Mouse (Mus musculus): ENCODE measurements at regions not wholly inside any gene's neighbourhood (a gene's known extent, or its start where the extent isn't known, plus 50 kb on each side); places are given as distances from the start of the nearest gene placed in this dataset.

DNA sequence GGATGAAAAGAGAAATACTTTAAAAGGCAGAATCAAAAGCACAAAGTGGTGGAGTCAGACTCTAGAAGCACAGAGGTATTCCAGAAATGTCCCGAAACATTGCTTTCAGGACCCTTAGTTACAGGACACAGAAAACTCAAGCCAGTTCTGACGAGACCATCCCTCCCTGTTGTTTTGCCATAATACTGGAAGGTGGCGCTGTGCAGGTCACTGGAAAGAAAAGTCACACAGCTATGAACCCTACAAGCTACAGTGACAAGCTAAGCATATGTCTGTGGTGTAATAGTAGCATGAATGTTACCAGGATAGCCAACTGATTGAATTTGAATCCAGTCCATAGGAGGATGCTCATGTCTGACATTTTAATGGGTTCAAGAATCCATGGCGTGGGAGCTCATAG lies 117.4 kb upstream of the Cxxc4 start:
- Histone ChIP-seq H3K4me1 (no peaks in the 10 kb centered on the region), H3K27ac (no peak overlapping the region), H3K27me3 (ENCODE audit: insufficient read depth, poor library complexity, severe bottlenecking) (no peaks in the 10 kb centered on the region), H3K4me3 (no peak overlapping the region), H3K36me3 (no peaks in the 10 kb centered on the region), H3K9me3 (no peaks in the 10 kb centered on the region)
- 65% methylated on average over 4 of the region's 4 CpGs for WGBS
- DNase-seq (ENCODE audit: low spot score): no peak

GRCm38 (mm10) chr3:134124982-134125381 lies 111.3 kb upstream of the Cxxc4 start:
- no peak for DNase-seq (ENCODE audit: low spot score)
- Histone ChIP-seq H3K4me3 (no peak overlapping the region), H3K27ac (no peak overlapping the region), H3K36me3 (no peaks in the 10 kb centered on the region), H3K4me1 (no peaks in the 10 kb centered on the region), H3K27me3 (ENCODE audit: insufficient read depth, poor library complexity, severe bottlenecking) (no peaks in the 10 kb centered on the region), H3K9me3 (no peaks in the 10 kb centered on the region)

GRCm38 (mm10) chr3:134130412-134130811 lies 105.9 kb upstream of the Cxxc4 start:
- WGBS: 40% methylated on average over 3 of the region's 3 CpGs
- Histone ChIP-seq H3K36me3 (no peaks in the 10 kb centered on the region), H3K9me3 (no peaks in the 10 kb centered on the region), H3K4me1 (no peaks in the 10 kb centered on the region), H3K27me3 (ENCODE audit: insufficient read depth, poor library complexity, severe bottlenecking) (no peaks in the 10 kb centered on the region), H3K27ac (no peak overlapping the region), H3K4me3 (no peak overlapping the region)
- DNase-seq (ENCODE audit: low spot score): no peak

GRCm38 (mm10) chr3:134145251-134145650 lies 91.0 kb upstream of the Cxxc4 start:
- 38% methylated on average over 7 of the region's 7 CpGs for WGBS
- H3K27me3 ChIP-seq (ENCODE audit: insufficient read depth, poor library complexity, severe bottlenecking): no peaks in the 10 kb centered on the region
- no peak for DNase-seq (ENCODE audit: low spot score)
- no peak overlapping the region for H3K4me3 ChIP-seq
- no peak overlapping the region for H3K27ac ChIP-seq
- H3K9me3 ChIP-seq: no peaks in the 10 kb centered on the region
- H3K4me1 ChIP-seq: peaks cover 10% of the 10 kb centered on the region
- H3K36me3 ChIP-seq: no peaks in the 10 kb centered on the region

GRCm38 (mm10) chr3:134145935-134146334 lies 90.3 kb upstream of the Cxxc4 start:
- Histone ChIP-seq H3K9me3 (no peaks in the 10 kb centered on the region), H3K27ac (peak overlapping the region; percentile 70; the same call in 1 of the 2 replicates), H3K4me1 (peaks cover 10% of the 10 kb centered on the region), H3K36me3 (no peaks in the 10 kb centered on the region), H3K4me3 (no peak overlapping the region), H3K27me3 (ENCODE audit: insufficient read depth, poor library complexity, severe bottlenecking) (no peaks in the 10 kb centered on the region)
- no peak for DNase-seq (ENCODE audit: low spot score)
- 83% methylated on average over 3 of the region's 3 CpGs for WGBS

DNA sequence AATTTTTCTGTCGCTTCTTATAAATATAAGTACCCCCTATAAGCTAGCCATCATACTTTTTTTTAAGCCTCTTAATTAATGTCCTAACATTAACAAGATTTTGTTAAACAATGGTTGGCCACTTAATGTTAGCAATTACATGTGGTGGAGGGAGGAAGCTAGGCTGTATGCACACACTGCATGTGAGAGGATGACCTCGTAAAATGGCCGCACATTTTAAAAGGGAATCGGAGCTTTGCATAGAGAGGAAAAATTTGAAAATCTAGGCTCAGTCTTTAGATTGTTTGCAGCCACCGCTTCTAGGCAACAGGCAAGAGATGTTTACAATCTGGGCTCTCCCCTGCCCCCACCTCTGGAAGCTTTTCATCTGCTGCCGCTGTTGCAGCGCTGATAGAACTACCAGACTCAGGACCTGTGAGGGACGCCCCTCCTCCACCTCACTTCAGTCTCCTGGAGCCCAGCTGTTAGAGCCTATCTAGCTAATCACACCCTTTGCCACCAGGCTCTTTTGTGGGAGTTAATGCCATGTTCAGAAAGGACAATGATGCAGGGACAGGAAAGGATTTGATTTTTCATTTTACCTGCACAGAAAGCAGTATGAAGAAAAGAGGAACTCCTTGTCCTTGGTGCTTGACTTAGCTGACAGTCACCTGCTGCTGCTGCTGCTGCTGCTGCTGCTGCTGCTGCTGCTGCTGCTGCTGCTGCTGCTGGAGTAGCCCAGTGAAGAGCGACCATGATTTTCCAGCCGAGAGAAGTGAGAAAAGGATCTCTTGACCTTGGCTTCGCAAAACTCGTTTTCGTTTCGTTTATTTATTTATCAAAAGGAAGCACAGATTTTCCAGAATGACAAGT lies 89.7 kb upstream of the Cxxc4 start:
- H3K9me3 ChIP-seq: no peaks in the 10 kb centered on the region
- peak overlapping the region; percentile 50 for H3K4me3 ChIP-seq
- peak; percentile 84 for DNase-seq (ENCODE audit: low spot score)
- peak overlapping the region; percentile 70 for H3K27ac ChIP-seq
- WGBS: 12% methylated on average over 14 of the region's 14 CpGs
- H3K36me3 ChIP-seq: no peaks in the 10 kb centered on the region
- no peaks in the 10 kb centered on the region for H3K27me3 ChIP-seq (ENCODE audit: insufficient read depth, poor library complexity, severe bottlenecking)
- peaks cover 10% of the 10 kb centered on the region for H3K4me1 ChIP-seq

GRCm38 (mm10) chr3:134162288-134162687 lies 74.0 kb upstream of the Cxxc4 start:
- WGBS: 76% methylated on average over 5 of the region's 5 CpGs

DNA sequence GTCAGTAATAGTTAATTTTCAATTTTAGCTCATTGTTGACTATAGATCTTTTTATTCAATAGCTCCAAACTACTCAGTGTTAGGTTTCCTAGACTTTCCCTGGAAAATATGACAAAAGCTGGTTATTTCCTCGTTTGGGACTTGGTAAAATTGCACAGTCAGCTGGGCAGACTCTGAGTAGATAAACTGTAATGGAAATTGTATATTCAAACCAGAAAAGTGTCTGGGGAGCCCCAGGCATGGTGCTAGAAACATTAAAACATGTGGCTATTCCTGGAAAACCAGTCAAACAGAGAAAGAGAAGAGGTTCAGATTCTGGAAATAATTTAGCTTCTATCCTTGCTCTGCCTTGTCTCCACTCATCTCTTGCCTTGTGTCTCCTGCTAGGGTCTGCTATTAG lies 66.4 kb upstream of the Cxxc4 start:
- 37% methylated on average over 1 of the region's 1 CpGs for WGBS
- no peak overlapping the region for H3K27ac ChIP-seq
- no peaks in the 10 kb centered on the region for H3K27me3 ChIP-seq (ENCODE audit: insufficient read depth, poor library complexity, severe bottlenecking)
- DNase-seq (ENCODE audit: low spot score): no peak
- no peaks in the 10 kb centered on the region for H3K36me3 ChIP-seq
- no peaks in the 10 kb centered on the region for H3K9me3 ChIP-seq
- H3K4me1 ChIP-seq: no peaks in the 10 kb centered on the region
- H3K4me3 ChIP-seq: no peak overlapping the region

More at GRCm38 (mm10) chr3:134162288-134162687, 74.0 kb upstream of the Cxxc4 start:
- no peak for DNase-seq (ENCODE audit: low spot score)
- no peaks in the 10 kb centered on the region for H3K27me3 ChIP-seq (ENCODE audit: insufficient read depth, poor library complexity, severe bottlenecking)
- no peaks in the 10 kb centered on the region for H3K36me3 ChIP-seq
- no peak overlapping the region for H3K27ac ChIP-seq
- no peaks in the 10 kb centered on the region for H3K9me3 ChIP-seq
- no peak overlapping the region for H3K4me3 ChIP-seq
- H3K4me1 ChIP-seq: no peaks in the 10 kb centered on the region

DNA sequence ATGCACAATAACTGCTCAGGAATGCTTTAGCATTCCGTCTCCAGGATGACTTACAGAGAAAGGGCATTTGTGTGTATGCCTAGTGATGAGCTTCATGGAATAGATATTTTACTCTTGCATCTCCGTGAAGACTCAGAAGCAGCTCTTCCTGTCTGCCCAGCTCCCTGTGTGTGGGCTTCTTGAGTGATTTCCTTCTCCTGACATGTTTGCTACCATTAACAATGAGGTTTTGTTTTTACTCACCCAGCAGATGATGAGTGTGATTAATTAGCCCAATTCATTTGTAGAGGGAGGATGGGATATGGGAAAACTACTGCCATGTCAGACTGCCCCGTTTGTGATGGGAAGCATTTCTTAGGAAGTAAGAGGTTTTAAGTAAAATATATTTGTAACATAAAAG lies 63.9 kb upstream of the Cxxc4 start:
- 53% methylated on average over 3 of the region's 3 CpGs for WGBS
- Histone ChIP-seq H3K4me1 (no peaks in the 10 kb centered on the region), H3K4me3 (no peak overlapping the region)

DNA sequence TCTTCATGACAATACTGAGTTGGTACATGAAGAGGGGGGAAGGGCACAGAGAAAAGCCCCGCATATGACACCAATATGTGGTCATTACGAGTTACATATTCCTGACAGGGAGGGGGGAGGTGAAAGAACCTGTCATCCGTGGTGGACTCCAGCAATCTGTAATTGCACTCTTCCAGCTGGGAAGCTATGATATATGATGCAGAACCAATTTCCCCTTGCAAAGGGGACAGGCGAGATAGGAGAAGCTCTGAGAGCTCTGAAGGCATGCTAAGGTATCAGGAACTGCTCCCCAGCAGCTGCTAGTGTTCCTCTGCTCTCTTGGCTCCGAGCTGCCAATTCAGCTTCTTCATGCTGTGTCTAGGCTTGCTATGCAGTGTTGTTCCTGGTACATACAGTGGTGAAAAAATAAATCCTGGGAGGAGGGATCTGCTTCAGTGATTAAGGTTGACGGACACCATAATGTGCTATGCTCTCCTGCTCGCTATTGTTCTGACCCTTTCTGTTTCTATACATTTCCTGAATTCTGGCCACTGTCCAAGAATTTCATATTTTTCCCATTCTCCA lies 57.7 kb upstream of the Cxxc4 start:
- DNase-seq (ENCODE audit: low spot score): no peak
- Histone ChIP-seq H3K4me3 (no peak overlapping the region), H3K27me3 (ENCODE audit: insufficient read depth, poor library complexity, severe bottlenecking) (no peaks in the 10 kb centered on the region), H3K9me3 (no peaks in the 10 kb centered on the region), H3K27ac (no peak overlapping the region), H3K36me3 (no peaks in the 10 kb centered on the region), H3K4me1 (no peaks in the 10 kb centered on the region)
- 78% methylated on average over 7 of the region's 7 CpGs for WGBS

More for the DNA sequence above, 63.9 kb upstream of the Cxxc4 start:
- no peak for DNase-seq (ENCODE audit: low spot score)
- Histone ChIP-seq H3K27me3 (ENCODE audit: insufficient read depth, poor library complexity, severe bottlenecking) (no peaks in the 10 kb centered on the region), H3K36me3 (no peaks in the 10 kb centered on the region), H3K27ac (no peak overlapping the region), H3K9me3 (no peaks in the 10 kb centered on the region)

- Histone ChIP-seq H3K4me3 (no peak overlapping the region), H3K27ac (no peak overlapping the region), H3K27me3 (ENCODE audit: insufficient read depth, poor library complexity, severe bottlenecking) (no peaks in the 10 kb centered on the region), H3K4me1 (no peaks in the 10 kb centered on the region; the same call in 1 of the 2 replicates), H3K9me3 (no peaks in the 10 kb centered on the region), H3K36me3 (no peaks in the 10 kb centered on the region)
- DNase-seq (ENCODE audit: low spot score): no peak
- 84% methylated on average over 4 of the region's 4 CpGs for WGBS
Measured at GRCm38 (mm10) chr3:134184042-134184441, 52.2 kb upstream of the Cxxc4 start.

Data from heart, embryonic 10.5 days (tissue).